Mouse (Mus musculus): ENCODE results near the gene Zfp710.

DNA sequence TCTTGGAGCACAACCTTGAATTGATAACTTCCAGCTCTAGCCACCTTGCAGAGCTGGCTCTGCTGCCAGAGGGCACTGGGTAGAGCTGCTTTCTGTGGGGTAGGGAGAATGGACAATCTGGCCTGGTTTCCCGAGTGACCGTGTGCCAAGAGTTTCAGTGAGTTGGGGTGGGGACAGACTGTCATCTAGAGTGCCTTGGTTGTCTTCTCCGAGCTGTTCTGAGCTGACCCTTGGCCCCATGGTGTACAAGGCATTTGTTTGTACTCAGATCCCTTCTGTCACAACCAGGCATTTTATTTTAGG lies 3.8 kb downstream of the Zfp710 start:
- TF ChIP-seq CTCF (IDR thresholded peaks at IDR 0.05; ENCODE audit: control insufficient read depth, insufficient read depth, insufficient read length) = no peak
- no peak for TF ChIP-seq MYOD1 (IDR thresholded peaks at IDR 0.05; ENCODE audit: control insufficient read depth, insufficient read length, low read depth)
- TF ChIP-seq MYOG (IDR thresholded peaks at IDR 0.05; ENCODE audit: control insufficient read depth, extremely low read depth, insufficient read length) = no peak
- no peak for TF ChIP-seq USF1 (IDR thresholded peaks at IDR 0.05; ENCODE audit: low read depth)
- TF ChIP-seq MAX (IDR thresholded peaks at IDR 0.05) = no peak
- TF ChIP-seq FOSL1 (IDR thresholded peaks at IDR 0.05; ENCODE audit: insufficient read depth, low read length, poor library complexity, severe bottlenecking) = no peak
- no peak for TF ChIP-seq CEBPB (IDR thresholded peaks at IDR 0.05; ENCODE audit: low read depth)
